Mouse (Mus musculus): ENCODE measurements around the gene Osbpl10. TPM values are rescaled to one million over a fixed set of nuclear protein-coding genes. Genes with fewer than 3 reads are reported as not detected.

Osbpl10 gene
- polyA plus RNA-seq, 1 experiment from 2014 or later, result 0.11 TPM

- Histone ChIP-seq H3K9me3 (replicated peaks; ENCODE audit: control insufficient read depth, low read length) (no peaks in the 10 kb centered on the region), H3K4me1 (ENCODE audit: control insufficient read depth, low read depth, low read length) (no peaks in the 10 kb centered on the region), H3K9ac (ENCODE audit: low read depth, low read length) (no peak overlapping the region), H3K27ac (ENCODE audit: low read length) (no peak overlapping the region), H3K36me3 (ENCODE audit: control insufficient read depth, insufficient read depth) (no peaks in the 10 kb centered on the region), H3K4me3 (ENCODE audit: low read depth, low read length) (no peak overlapping the region), H3K4me2 (ENCODE audit: low read depth, low read length) (no peak overlapping the region), H3K27me3 (ENCODE audit: control insufficient read depth, insufficient read depth, low read depth, low read length) (no peaks in the 10 kb centered on the region)
- no peak for ATAC-seq (ENCODE audit: low read depth)
- WGBS (ENCODE audit: insufficient replicate concordance), result 71% methylated on average over 14 of the region's 14 CpGs
These were observed 161.4 kb downstream of the Osbpl10 start for GRCm38 (mm10) chr9:115139597-115140332.

- 62% methylated on average over 5 of the region's 5 CpGs for WGBS (ENCODE audit: insufficient replicate concordance)
- Histone ChIP-seq H3K9me3 (replicated peaks; ENCODE audit: control insufficient read depth, low read length) (no peaks in the 10 kb centered on the region), H3K27ac (ENCODE audit: low read length) (no peak overlapping the region), H3K4me2 (ENCODE audit: low read depth, low read length) (no peak overlapping the region), H3K36me3 (ENCODE audit: control insufficient read depth, insufficient read depth) (no peaks in the 10 kb centered on the region), H3K27me3 (ENCODE audit: control insufficient read depth, insufficient read depth, low read depth, low read length) (no peaks in the 10 kb centered on the region), H3K9ac (ENCODE audit: low read depth, low read length) (no peak overlapping the region), H3K4me3 (ENCODE audit: low read depth, low read length) (no peak overlapping the region), H3K4me1 (ENCODE audit: control insufficient read depth, low read depth, low read length) (no peaks in the 10 kb centered on the region)
- ATAC-seq (ENCODE audit: low read depth), result no peak
These were observed 168.8 kb downstream of the Osbpl10 start for GRCm38 (mm10) chr9:115147141-115147540.

DNA sequence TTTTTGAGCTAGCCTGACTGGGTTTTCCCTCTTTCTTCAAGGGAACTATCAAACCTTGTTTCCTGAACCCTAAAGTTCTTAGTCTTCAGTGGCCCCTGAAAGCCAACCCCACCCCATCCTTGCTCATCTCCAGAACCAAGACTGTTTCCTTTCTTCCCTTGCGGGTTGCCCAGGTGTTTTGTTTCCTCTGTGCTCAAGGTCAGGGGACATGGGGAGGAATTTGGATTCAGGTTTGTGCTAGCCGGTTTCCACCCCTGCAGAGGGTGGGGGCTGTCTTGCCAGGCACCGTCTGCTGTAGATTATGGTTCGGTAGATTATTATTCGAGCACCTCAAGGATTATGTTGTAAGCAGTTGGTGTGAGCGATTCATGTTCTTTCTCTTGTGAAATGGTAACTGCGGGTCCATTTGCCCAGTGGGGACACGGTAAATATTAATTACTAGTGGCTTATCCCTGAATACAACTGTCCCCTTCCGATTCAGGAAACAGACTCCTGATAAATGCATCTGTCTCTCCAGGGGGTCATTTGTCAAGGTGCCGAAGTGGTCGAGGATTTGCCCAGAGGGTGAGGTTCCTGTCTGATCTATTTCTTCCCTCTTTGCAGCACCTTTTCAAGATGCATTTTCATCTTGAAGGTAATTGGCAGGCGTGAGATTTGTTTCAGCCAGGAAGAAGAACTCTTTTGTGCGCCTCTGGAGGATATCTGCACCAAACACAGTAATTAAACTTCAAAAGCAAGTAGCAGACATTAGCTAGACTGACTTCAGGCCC, 169.4 kb downstream of the Osbpl10 start:
- 72% methylated on average over 13 of the region's 13 CpGs for WGBS (ENCODE audit: insufficient replicate concordance)
- no peaks in the 10 kb centered on the region for H3K9me3 ChIP-seq (replicated peaks; ENCODE audit: control insufficient read depth, low read length)
- ATAC-seq (ENCODE audit: low read depth), result no peak

DNA sequence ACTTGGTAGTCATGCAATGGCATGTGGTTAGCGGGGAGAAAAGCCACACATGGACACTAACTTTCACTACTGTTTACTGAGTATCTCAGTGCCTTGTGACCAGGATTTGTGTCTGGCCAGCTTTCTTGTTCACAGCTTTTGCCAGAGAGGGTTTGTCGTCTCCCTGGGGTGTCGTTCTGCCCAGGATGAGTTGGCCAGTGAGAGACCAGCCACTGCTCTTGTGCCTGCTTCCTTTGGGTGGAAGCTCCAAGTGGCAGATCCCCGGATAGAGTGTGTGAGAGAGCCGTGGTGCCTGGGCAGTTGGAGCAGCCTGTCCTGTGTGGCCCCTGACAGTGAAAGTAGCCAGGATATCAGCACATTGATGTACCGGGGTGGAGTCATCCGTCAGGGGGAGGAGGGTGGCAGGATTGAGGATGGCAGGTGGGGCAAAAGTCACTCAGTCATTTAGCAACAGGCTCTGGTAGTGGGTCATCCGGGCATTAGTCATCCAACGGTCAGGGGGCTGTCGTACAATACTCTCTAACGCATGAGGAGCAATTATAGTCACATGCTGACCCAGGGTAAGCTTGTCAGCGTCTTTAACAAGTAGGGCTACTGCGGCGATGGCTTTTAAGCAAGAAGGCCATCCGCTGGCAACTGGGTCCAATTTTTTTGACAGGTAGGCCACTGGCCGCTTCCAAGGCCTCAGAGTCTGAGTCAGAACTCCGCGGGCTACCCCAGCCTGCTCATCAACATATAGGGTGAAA, 170.8 kb downstream of the Osbpl10 start:
- ATAC-seq (ENCODE audit: low read depth), result no peak
- no peaks in the 10 kb centered on the region for H3K9me3 ChIP-seq (replicated peaks; ENCODE audit: control insufficient read depth, low read length)
- 73% methylated on average over 18 of the region's 18 CpGs for WGBS (ENCODE audit: insufficient replicate concordance)

More for the DNA sequence above, 169.4 kb downstream of the Osbpl10 start:
- no peak overlapping the region for H3K4me2 ChIP-seq (ENCODE audit: low read depth, low read length)
- no peaks in the 10 kb centered on the region for H3K36me3 ChIP-seq (ENCODE audit: control insufficient read depth, insufficient read depth)
- H3K27ac ChIP-seq (ENCODE audit: low read length), result no peak overlapping the region
- no peaks in the 10 kb centered on the region for H3K4me1 ChIP-seq (ENCODE audit: control insufficient read depth, low read depth, low read length)
- no peak overlapping the region for H3K4me3 ChIP-seq (ENCODE audit: low read depth, low read length)
- no peaks in the 10 kb centered on the region for H3K27me3 ChIP-seq (ENCODE audit: control insufficient read depth, insufficient read depth, low read depth, low read length)
- H3K9ac ChIP-seq (ENCODE audit: low read depth, low read length), result no peak overlapping the region

GRCm38 (mm10) chr9:115161591-115161990, 183.2 kb downstream of the Osbpl10 start:
- H3K4me2 ChIP-seq (ENCODE audit: low read depth, low read length), result no peak overlapping the region
- no peak overlapping the region for H3K4me3 ChIP-seq (ENCODE audit: low read depth, low read length)
- no peaks in the 10 kb centered on the region for H3K36me3 ChIP-seq (ENCODE audit: control insufficient read depth, insufficient read depth)
- no peaks in the 10 kb centered on the region for H3K27me3 ChIP-seq (ENCODE audit: control insufficient read depth, insufficient read depth, low read depth, low read length)
- H3K4me1 ChIP-seq (ENCODE audit: control insufficient read depth, low read depth, low read length), result peaks cover 21% of the 10 kb centered on the region
- H3K9ac ChIP-seq (ENCODE audit: low read depth, low read length), result no peak overlapping the region
- H3K9me3 ChIP-seq (replicated peaks; ENCODE audit: control insufficient read depth, low read length), result no peaks in the 10 kb centered on the region
- ATAC-seq (ENCODE audit: low read depth), result no peak
- H3K27ac ChIP-seq (ENCODE audit: low read length), result no peak overlapping the region
- 79% methylated on average over 5 of the region's 5 CpGs for WGBS (ENCODE audit: insufficient replicate concordance)

More for the DNA sequence above, 170.8 kb downstream of the Osbpl10 start:
- Histone ChIP-seq H3K4me1 (ENCODE audit: control insufficient read depth, low read depth, low read length) (no peaks in the 10 kb centered on the region), H3K4me2 (ENCODE audit: low read depth, low read length) (no peak overlapping the region), H3K27ac (ENCODE audit: low read length) (no peak overlapping the region), H3K36me3 (ENCODE audit: control insufficient read depth, insufficient read depth) (no peaks in the 10 kb centered on the region), H3K9ac (ENCODE audit: low read depth, low read length) (no peak overlapping the region), H3K4me3 (ENCODE audit: low read depth, low read length) (no peak overlapping the region), H3K27me3 (ENCODE audit: control insufficient read depth, insufficient read depth, low read depth, low read length) (no peaks in the 10 kb centered on the region)

DNA sequence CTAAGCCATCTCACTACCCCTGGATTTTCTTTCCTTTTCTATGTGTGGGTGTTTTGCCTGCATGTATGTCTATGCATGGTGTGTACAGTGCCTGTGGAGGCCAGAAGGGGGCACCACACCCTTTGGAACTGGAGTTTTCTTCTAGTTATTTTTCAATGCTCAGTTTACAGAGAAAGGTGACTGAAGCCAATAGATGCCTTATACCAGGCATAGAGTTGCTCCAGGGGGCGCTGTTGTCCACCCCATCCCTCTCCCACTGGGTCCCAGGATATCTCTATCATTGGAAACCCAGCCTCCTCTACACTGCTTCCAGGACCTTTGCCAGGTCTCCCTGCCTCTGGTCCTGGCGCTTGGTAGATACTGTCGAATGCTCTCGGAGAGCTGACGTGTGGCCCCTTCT, 184.7 kb downstream of the Osbpl10 start:
- no peak overlapping the region; the same call in 1 of the 2 replicates for H3K27ac ChIP-seq (ENCODE audit: low read length)
- H3K4me2 ChIP-seq (ENCODE audit: low read depth, low read length), result no peak overlapping the region
- no peaks in the 10 kb centered on the region for H3K9me3 ChIP-seq (replicated peaks; ENCODE audit: control insufficient read depth, low read length)
- WGBS (ENCODE audit: insufficient replicate concordance), result 24% methylated on average over 5 of the region's 5 CpGs
- H3K27me3 ChIP-seq (ENCODE audit: control insufficient read depth, insufficient read depth, low read depth, low read length), result no peaks in the 10 kb centered on the region
- no peak overlapping the region for H3K4me3 ChIP-seq (ENCODE audit: low read depth, low read length)
- no peak overlapping the region for H3K9ac ChIP-seq (ENCODE audit: low read depth, low read length)
- no peaks in the 10 kb centered on the region for H3K36me3 ChIP-seq (ENCODE audit: control insufficient read depth, insufficient read depth)
- ATAC-seq (ENCODE audit: low read depth), result peak; percentile 75
- H3K4me1 ChIP-seq (ENCODE audit: control insufficient read depth, low read depth, low read length), result peaks cover 23% of the 10 kb centered on the region

DNA sequence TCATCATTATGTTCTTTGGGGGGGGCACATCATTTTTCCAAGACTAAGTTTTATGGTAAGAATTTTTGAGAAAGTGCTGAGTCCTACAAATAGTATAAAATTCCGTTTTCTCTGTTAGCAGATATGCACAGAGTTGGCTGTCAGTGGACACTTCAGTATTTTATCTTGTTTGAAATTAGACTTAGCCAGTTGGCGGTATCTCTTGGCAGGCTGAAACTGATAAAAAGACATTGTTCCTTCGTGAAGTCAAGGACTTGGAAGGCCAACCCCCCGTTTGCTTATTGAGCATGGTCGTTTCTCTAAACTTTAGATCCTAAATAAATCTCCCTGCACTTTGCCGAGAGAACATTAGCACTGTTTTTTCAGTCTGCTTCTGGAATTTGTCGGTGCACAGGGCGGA, 185.3 kb downstream of the Osbpl10 start:
- WGBS (ENCODE audit: insufficient replicate concordance), result 24% methylated on average over 8 of the region's 8 CpGs
- Histone ChIP-seq H3K4me1 (ENCODE audit: control insufficient read depth, low read depth, low read length) (peaks cover 23% of the 10 kb centered on the region), H3K27ac (ENCODE audit: low read length) (peak overlapping the region; percentile 55; the same call in 1 of the 2 replicates)

DNA sequence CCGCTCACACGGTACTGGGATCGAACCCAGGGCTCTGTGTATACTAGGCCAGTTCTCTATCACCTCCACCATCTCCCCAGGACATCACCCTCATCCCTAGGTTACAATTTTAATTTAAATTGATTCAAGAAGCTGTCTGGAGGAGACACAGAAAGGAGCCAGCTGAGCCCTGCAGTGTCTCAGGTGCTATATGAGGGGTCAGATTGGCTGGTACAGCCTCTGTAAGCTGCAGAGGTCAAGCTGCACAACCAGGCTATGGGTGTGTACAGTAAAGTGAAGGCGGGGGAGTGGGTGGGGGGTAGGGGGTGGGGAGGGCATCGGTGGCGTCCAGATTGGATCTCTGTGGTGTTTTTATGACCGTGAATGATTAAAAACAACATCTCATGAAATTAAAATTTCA, 186.0 kb downstream of the Osbpl10 start:
- Histone ChIP-seq H3K4me3 (ENCODE audit: low read depth, low read length) (no peak overlapping the region), H3K27me3 (ENCODE audit: control insufficient read depth, insufficient read depth, low read depth, low read length) (no peaks in the 10 kb centered on the region), H3K4me1 (ENCODE audit: control insufficient read depth, low read depth, low read length) (peaks cover 23% of the 10 kb centered on the region), H3K4me2 (ENCODE audit: low read depth, low read length) (no peak overlapping the region), H3K27ac (ENCODE audit: low read length) (peak overlapping the region; percentile 55; the same call in 1 of the 2 replicates), H3K9ac (ENCODE audit: low read depth, low read length) (no peak overlapping the region), H3K36me3 (ENCODE audit: control insufficient read depth, insufficient read depth) (no peaks in the 10 kb centered on the region), H3K9me3 (replicated peaks; ENCODE audit: control insufficient read depth, low read length) (no peaks in the 10 kb centered on the region)
- ATAC-seq (ENCODE audit: low read depth), result no peak
- 46% methylated on average over 7 of the region's 7 CpGs for WGBS (ENCODE audit: insufficient replicate concordance)

More for the DNA sequence above, 185.3 kb downstream of the Osbpl10 start:
- H3K27me3 ChIP-seq (ENCODE audit: control insufficient read depth, insufficient read depth, low read depth, low read length), result no peaks in the 10 kb centered on the region
- no peaks in the 10 kb centered on the region for H3K9me3 ChIP-seq (replicated peaks; ENCODE audit: control insufficient read depth, low read length)
- H3K4me2 ChIP-seq (ENCODE audit: low read depth, low read length), result no peak overlapping the region
- ATAC-seq (ENCODE audit: low read depth), result peak; percentile 24; the same call in 1 of the 2 replicates
- H3K4me3 ChIP-seq (ENCODE audit: low read depth, low read length), result no peak overlapping the region
- H3K9ac ChIP-seq (ENCODE audit: low read depth, low read length), result no peak overlapping the region
- H3K36me3 ChIP-seq (ENCODE audit: control insufficient read depth, insufficient read depth), result no peaks in the 10 kb centered on the region
